Mouse (Mus musculus) C2C12 (cell line): Measurements from ENCODE around the gene Pou3f3. TPM values are rescaled to one million over a fixed set of nuclear protein-coding genes. Genes with fewer than 3 reads are reported as not detected.

Experiments
- H3K27me3 ChIP-seq: one replicate; pipeline ENCODE4 v1.6.1; 2011; ENCODE audit not compliant: control insufficient read depth, insufficient read depth, insufficient read length
- H3K36me3 ChIP-seq: one replicate; pipeline ENCODE4 v1.6.1; 2011; ENCODE audit not compliant: control insufficient read depth, insufficient read depth
- H3K4me3 ChIP-seq: one replicate; pipeline ENCODE4 v1.5.1; 2011; ENCODE audit warnings: mild to moderate bottlenecking, control low read depth; ENCODE audit not compliant: poor library complexity, insufficient read depth, severe bottlenecking
- H3K79me2 ChIP-seq: one replicate; pipeline ENCODE4 v1.6.1; 2011; ENCODE audit not compliant: control insufficient read depth, insufficient read depth
- H3K79me3 ChIP-seq: one replicate; pipeline ENCODE4 v1.6.1; 2011; ENCODE audit warnings: low read depth, control low read depth
- H3ac ChIP-seq: one replicate; pipeline ENCODE3; 2011; ENCODE audit warnings: low read depth; ENCODE audit not compliant: control insufficient read depth, insufficient read length
- CEBPB ChIP-seq: IDR thresholded peaks from one replicate; pipeline ENCODE4 v1.6.1; 2011; ENCODE audit warnings: low read depth, mild to moderate bottlenecking, control low read depth, moderate library complexity
- CTCF ChIP-seq: IDR thresholded peaks from one replicate; pipeline ENCODE4 v1.5.1; 2011; ENCODE audit not compliant: control insufficient read depth, insufficient read depth, insufficient read length
- FOSL1 ChIP-seq: IDR thresholded peaks from one replicate; pipeline ENCODE4 v1.8.0; 2011; ENCODE audit warnings: mild to moderate bottlenecking, low read length; ENCODE audit not compliant: poor library complexity, insufficient read depth, severe bottlenecking
- MAX ChIP-seq: IDR thresholded peaks from one replicate; pipeline ENCODE4 v1.6.1; 2011; ENCODE audit warnings: mild to moderate bottlenecking, control low read depth
- MYOD1 ChIP-seq: IDR thresholded peaks from one replicate; pipeline ENCODE4 v1.6.1; 2011; ENCODE audit warnings: low read depth; ENCODE audit not compliant: control insufficient read depth, insufficient read length
- MYOG ChIP-seq: IDR thresholded peaks from one replicate; pipeline ENCODE4 v1.6.1; 2011; ENCODE audit not compliant: control insufficient read depth, insufficient read length; ENCODE audit errors: extremely low read depth
- USF1 ChIP-seq: IDR thresholded peaks from one replicate; pipeline ENCODE4 v1.6.1; 2011; ENCODE audit warnings: low read depth, mild to moderate bottlenecking, control low read depth, moderate library complexity
- polyA plus RNA-seq: library from polyadenylated mRNA; unstranded; fragments of >200 nt; fragmentation: generic; extraction: Trizol; gene quantifications from one replicate; pipeline ENCODE4 v1.2.1, GENCODE M21; 2012; ENCODE audit warnings: missing spikeins

Pou3f3 gene
- polyA plus RNA-seq, 1 experiment = not detected

GRCm38 (mm10) chr1:42693101-42693715, 2.4 kb upstream of the Pou3f3 start:
- Histone ChIP-seq H3ac (no peak overlapping the region), H3K36me3 (no peaks in the 10 kb centered on the region), H3K79me3 (no peaks in the 10 kb centered on the region), H3K79me2 (no peaks in the 10 kb centered on the region), H3K27me3 (peaks cover 27% of the 10 kb centered on the region), H3K4me3 (no peak overlapping the region)
- no peak for TF ChIP-seq MYOG
- TF ChIP-seq USF1 = no peak
- no peak for TF ChIP-seq CEBPB
- TF ChIP-seq FOSL1 = no peak
- TF ChIP-seq CTCF = no peak
- no peak for TF ChIP-seq MAX
- TF ChIP-seq MYOD1 = no peak

DNA sequence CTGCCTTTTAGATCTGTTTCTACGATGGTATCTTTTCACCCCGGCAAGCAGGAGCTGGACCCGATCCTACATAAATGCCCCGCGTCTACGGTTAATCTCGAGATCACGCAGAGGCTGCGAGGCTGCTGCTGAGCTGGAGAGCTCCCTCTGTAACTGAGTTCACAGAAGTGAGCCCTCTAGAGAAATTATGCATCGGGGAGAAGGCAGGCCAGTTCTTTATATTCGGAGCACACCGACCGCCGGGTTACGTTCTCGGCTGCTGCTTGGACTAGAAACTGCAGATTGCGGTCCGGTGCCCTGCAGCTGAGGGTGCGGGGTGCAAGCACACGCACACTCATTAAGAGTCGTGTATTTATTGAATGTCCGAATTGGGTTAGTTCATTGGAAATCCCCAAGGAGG, 1.7 kb upstream of the Pou3f3 start:
- Histone ChIP-seq H3K27me3 (peaks cover 27% of the 10 kb centered on the region), H3ac (no peak overlapping the region), H3K4me3 (no peak overlapping the region), H3K79me2 (no peaks in the 10 kb centered on the region), H3K36me3 (no peaks in the 10 kb centered on the region), H3K79me3 (no peaks in the 10 kb centered on the region)
- TF ChIP-seq MYOD1 (no peak), MAX (no peak), USF1 (no peak), MYOG (no peak), FOSL1 (no peak), CEBPB (no peak), CTCF (no peak)

DNA sequence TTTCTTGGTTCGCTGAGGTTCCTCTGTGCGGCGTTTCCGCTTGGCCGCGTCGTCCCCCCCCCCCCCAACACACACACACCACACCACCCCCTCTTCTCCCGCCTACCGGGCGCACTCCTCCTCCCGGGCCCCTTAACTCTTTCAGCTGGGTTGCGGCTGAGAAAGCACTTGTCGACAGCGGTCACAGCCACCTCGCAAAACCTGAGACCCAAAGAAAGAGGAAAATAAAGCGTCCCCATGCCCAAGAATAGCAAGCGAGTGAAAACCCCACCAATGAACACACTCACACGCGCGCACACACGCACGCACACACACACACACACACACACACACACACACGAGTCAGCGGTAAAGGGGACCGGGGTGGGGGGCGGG, 1.3 kb upstream of the Pou3f3 start:
- H3K79me2 ChIP-seq = no peaks in the 10 kb centered on the region
- H3K4me3 ChIP-seq = no peak overlapping the region
- peaks cover 27% of the 10 kb centered on the region for H3K27me3 ChIP-seq
- TF ChIP-seq USF1 (no peak), MYOD1 (no peak), MYOG (no peak), MAX (no peak), CTCF (no peak), FOSL1 (no peak), CEBPB (no peak)
- H3K79me3 ChIP-seq = no peaks in the 10 kb centered on the region
- H3ac ChIP-seq = no peak overlapping the region
- H3K36me3 ChIP-seq = no peaks in the 10 kb centered on the region

GRCm38 (mm10) chr1:42694665-42695577, 647 bp upstream of the Pou3f3 start:
- Histone ChIP-seq H3K4me3 (no peak overlapping the region), H3K79me2 (no peaks in the 10 kb centered on the region), H3K36me3 (no peaks in the 10 kb centered on the region), H3K79me3 (no peaks in the 10 kb centered on the region), H3K27me3 (peaks cover 26% of the 10 kb centered on the region), H3ac (no peak overlapping the region)
- TF ChIP-seq USF1 = no peak
- TF ChIP-seq MYOG = no peak
- no peak for TF ChIP-seq CEBPB
- TF ChIP-seq MAX = no peak
- no peak for TF ChIP-seq FOSL1
- no peak for TF ChIP-seq MYOD1
- no peak for TF ChIP-seq CTCF

- no peak for TF ChIP-seq CTCF
- no peak for TF ChIP-seq CEBPB
- TF ChIP-seq USF1 = no peak
- TF ChIP-seq FOSL1 = no peak
- TF ChIP-seq MAX = no peak
- no peak for TF ChIP-seq MYOD1
- no peak for TF ChIP-seq MYOG
- Histone ChIP-seq H3K27me3 (peaks cover 24% of the 10 kb centered on the region), H3K79me3 (no peaks in the 10 kb centered on the region), H3K79me2 (no peaks in the 10 kb centered on the region), H3ac (no peak overlapping the region), H3K4me3 (no peak overlapping the region), H3K36me3 (no peaks in the 10 kb centered on the region)
Observed at GRCm38 (mm10) chr1:42696371-42697031, 933 bp downstream of the Pou3f3 start.
